11 mouse cellular contexts compared by ENCODE assay signal in the genomic region with DNA sequence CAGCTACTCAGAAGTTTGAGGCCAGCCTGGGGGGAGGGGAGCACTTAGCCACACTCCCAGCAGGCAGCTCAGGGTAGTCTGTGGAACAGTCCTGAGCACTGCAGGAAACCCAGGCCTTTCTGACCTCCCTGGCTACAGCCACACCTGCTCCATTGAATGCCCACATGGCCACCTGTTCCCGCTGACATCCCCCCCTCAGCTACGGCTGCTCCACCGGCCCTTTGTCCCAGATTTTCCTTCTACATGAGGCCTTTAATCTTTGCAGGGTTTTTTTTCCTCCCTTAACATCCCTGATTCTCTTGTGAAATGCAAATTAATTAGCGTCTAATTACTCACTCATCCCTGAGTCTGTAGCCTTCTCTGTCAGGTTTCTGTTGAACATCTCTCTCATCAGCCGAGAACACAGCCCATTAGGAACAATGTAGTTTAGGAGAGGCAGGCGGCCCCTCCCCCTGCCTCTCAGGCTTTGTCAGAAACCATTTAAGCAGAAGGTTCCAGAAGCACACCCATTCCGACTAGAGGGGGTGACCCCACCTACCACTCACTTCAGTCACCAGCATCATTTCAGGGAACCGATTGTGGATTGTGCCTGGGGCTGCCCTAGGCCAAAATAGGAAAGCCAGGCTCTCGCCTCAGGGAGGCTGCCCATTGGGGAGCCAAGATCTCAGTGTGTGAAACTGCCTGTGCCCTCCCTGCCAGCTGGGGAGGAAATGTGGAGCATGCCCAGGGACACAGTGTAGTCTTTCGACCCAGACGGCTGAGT.
DNase-seq lines count a peak whose midpoint lies in the region; ATAC-seq and TF ChIP-seq lines count a peak whose summit lies in the region.
"Had no signal": no experiment of that assay in that cellular context is flagged by ENCODE, and none has a peak within 500 bp of the region (broad histone marks: within the 10 kb centered on the region; RNA-seq: fewer than 3 reads in every experiment).

No protein-coding gene starts in this region.

- H3K27ac ChIP-seq in forebrain, postnatal 0 days (ENCODE audit: low read depth, low read length): no peak overlapping the region
- H3K27ac ChIP-seq in midbrain, embryonic 15.5 days: peak overlapping the region; percentile 42; the same call in 1 of the 2 replicates
- H3K27ac ChIP-seq: stomach, embryonic 15.5 days had no signal

- H3K36me3 ChIP-seq in forebrain, postnatal 0 days (ENCODE audit: insufficient read depth): no peaks in the 10 kb centered on the region
- no peaks in the 10 kb centered on the region for H3K36me3 ChIP-seq in midbrain, embryonic 15.5 days (replicated peaks)
- H3K36me3 ChIP-seq: stomach, embryonic 15.5 days had no signal

- H3K9me3 ChIP-seq in forebrain, postnatal 0 days (ENCODE audit: low read length): no peaks in the 10 kb centered on the region
- H3K9me3 ChIP-seq in midbrain, embryonic 15.5 days: no peaks in the 10 kb centered on the region
- H3K9me3 ChIP-seq: stomach, embryonic 15.5 days had no signal

- WGBS in forebrain, postnatal 0 days: 19% methylated on average over 11 of the region's 11 CpGs
- 18% methylated on average over 11 of the region's 11 CpGs for WGBS in midbrain, embryonic 15.5 days

- no peak overlapping the region for H3K9ac ChIP-seq in forebrain, postnatal 0 days
- H3K9ac ChIP-seq in midbrain, embryonic 15.5 days: no peak overlapping the region
- H3K9ac ChIP-seq: stomach, embryonic 15.5 days had no signal

- TF ChIP-seq CTCF in forebrain, postnatal 0 days (IDR thresholded peaks at IDR 0.05; ENCODE audit: low read depth): no peak

- peak; percentile 84 for ATAC-seq in cerebellum, adult (ENCODE audit: insufficient number of reproducible peaks, low FRiP score, low TSS enrichment)
- peak; percentile 74 for ATAC-seq in forebrain, postnatal 0 days
- 0 out of 2 replicates have a peak, but pooled peaks have one; percentile 54 for ATAC-seq in midbrain, embryonic 15.5 days (replicated peaks)
- no peak for ATAC-seq in inflammation-experienced regulatory T-cells, adult 6 months
- ATAC-seq: intestine, embryonic 16.5 days had no signal

- H3K4me2 ChIP-seq in forebrain, postnatal 0 days (ENCODE audit: low read depth): no peak overlapping the region
- H3K4me2 ChIP-seq in midbrain, embryonic 15.5 days: no peak overlapping the region
- H3K4me2 ChIP-seq: stomach, embryonic 15.5 days had no signal

- H3K4me1 ChIP-seq in forebrain, postnatal 0 days (ENCODE audit: insufficient read depth): no peaks in the 10 kb centered on the region
- peaks cover 11% of the 10 kb centered on the region for H3K4me1 ChIP-seq in midbrain, embryonic 15.5 days
- H3K4me1 ChIP-seq: stomach, embryonic 15.5 days had no signal

- DNase-seq in cerebellum, postnatal 4 days (ENCODE audit: low spot score in 2 of 2): no peak
- DNase-seq in cerebellum, adult 8-10 months: peak; percentile 88
- DNase-seq in forebrain, postnatal 0 days: peak; percentile 39
- no peak for DNase-seq in thymus, postnatal 0 days (ENCODE audit: low spot score)
- DNase-seq in right cerebral cortex, adult 2 months (ENCODE audit: low spot score in 2 of 2): no peak
- DNase-seq: lung, postnatal 10 days had no signal

- H3K4me3 ChIP-seq in forebrain, postnatal 0 days (ENCODE audit: low read depth, low read length): no peak overlapping the region
- no peak overlapping the region for H3K4me3 ChIP-seq in midbrain, embryonic 15.5 days
- H3K4me3 ChIP-seq: stomach, embryonic 15.5 days had no signal

- no peaks in the 10 kb centered on the region for H3K27me3 ChIP-seq in forebrain, postnatal 0 days (ENCODE audit: insufficient read depth, low read length)
- H3K27me3 ChIP-seq in midbrain, embryonic 15.5 days (replicated peaks): 0 out of 2 replicates have a peak, but pooled peaks cover 8% of the 10 kb centered on the region
- H3K27me3 ChIP-seq: stomach, embryonic 15.5 days had no signal

Comparison
In these comparisons a context has a peak if more than half of its experiments do, and no peak if none do; other contexts are left out.
1. DNase-seq: peak in cerebellum, adult 8-10 months (single experiment) and forebrain, postnatal 0 days (single experiment); none in cerebellum, postnatal 4 days (0 of 2), thymus, postnatal 0 days (single experiment) and right cerebral cortex, adult 2 months (0 of 2).